Mouse (Mus musculus) neutrophil, adult 5-6 weeks (primary cell): ENCODE measurements around the gene 9430015G10Rik. TPM values are rescaled to one million over a fixed set of nuclear protein-coding genes. Genes with fewer than 3 reads are reported as not detected.

Experiments used
- ATAC-seq: fragments of 151-379, 151-347 bp; 2 replicates; pipeline ENCODE4 v1.8.0; 2017; ENCODE audit warnings: mild to moderate bottlenecking, moderate TSS enrichment; ENCODE audit not compliant: insufficient number of reproducible peaks, poor library complexity, low FRiP score, severe bottlenecking; ENCODE audit errors: extremely low read depth
- total RNA-seq: library from RNA; stranded (forward); fragments of 200-1000 nt; gene quantifications from 2 replicates; pipeline ENCODE4 v1.2.3, GENCODE M21; 2017

Gene 9430015G10Rik
- 32.6 and 33.3 TPM in 2 replicates for total RNA-seq

GRCm38 (mm10) chr4:156109570-156110331 lies at the start of gene 9430015G10Rik:
Gene 9430015G10Rik, plus strand, starts transcription at chr4:156109982.
- peak; percentile 97 for ATAC-seq

GRCm38 (mm10) chr4:156063861-156064509 lies 45.8 kb upstream of the 9430015G10Rik start:
- ATAC-seq, result no peak

GRCm38 (mm10) chr4:156064510-156064897 lies 45.3 kb upstream of the 9430015G10Rik start:
- ATAC-seq, result no peak

- no peak for ATAC-seq
Measured at GRCm38 (mm10) chr4:156065156-156065894, 44.5 kb upstream of the 9430015G10Rik start.

- peak; percentile 89 for ATAC-seq
Measured at GRCm38 (mm10) chr4:156067256-156067949, 42.4 kb upstream of the 9430015G10Rik start.

- no peak for ATAC-seq
Measured at GRCm38 (mm10) chr4:156069701-156070100, 40.1 kb upstream of the 9430015G10Rik start.

GRCm38 (mm10) chr4:156070276-156070675 lies 39.5 kb upstream of the 9430015G10Rik start:
- no peak for ATAC-seq

GRCm38 (mm10) chr4:156070716-156071115 lies 39.1 kb upstream of the 9430015G10Rik start:
- ATAC-seq, result no peak

- peak; percentile 27; the same call in 1 of the 2 replicates for ATAC-seq
Measured at GRCm38 (mm10) chr4:156076911-156077382, 32.8 kb upstream of the 9430015G10Rik start.

GRCm38 (mm10) chr4:156077499-156078301 lies 32.1 kb upstream of the 9430015G10Rik start:
- peak; percentile 62 for ATAC-seq

GRCm38 (mm10) chr4:156082621-156083234 lies 27.1 kb upstream of the 9430015G10Rik start:
- ATAC-seq, result no peak

- no peak for ATAC-seq
Measured at GRCm38 (mm10) chr4:156083348-156083747, 26.4 kb upstream of the 9430015G10Rik start.

- no peak for ATAC-seq
Measured at GRCm38 (mm10) chr4:156084096-156084879, 25.5 kb upstream of the 9430015G10Rik start.

GRCm38 (mm10) chr4:156085256-156085655 lies 24.5 kb upstream of the 9430015G10Rik start:
- ATAC-seq, result no peak

- ATAC-seq, result peak; percentile 84
Measured at GRCm38 (mm10) chr4:156087398-156088087, 22.2 kb upstream of the 9430015G10Rik start.

GRCm38 (mm10) chr4:156091236-156091635 lies 18.5 kb upstream of the 9430015G10Rik start:
- ATAC-seq, result no peak
